Mouse (Mus musculus) heart, embryonic 15.5 days (tissue): ENCODE results near the gene Stard13. TPM values are rescaled to one million over a fixed set of nuclear protein-coding genes. Genes with fewer than 3 reads are reported as not detected.
A peak's percentile ranks its signal among the peaks of the same experiment; 100 is the strongest.

ENCODE experiments used
- ATAC-seq: fragments of 200-750 bp; cut with Nextera tagmentation; replicated peaks from 2 replicates; pipeline ENCODE4 v1.8.0; 2017; ENCODE audit warnings: low read depth, moderate TSS enrichment; ENCODE audit not compliant: insufficient number of reproducible peaks, insufficient read depth, low FRiP score
- H3K27ac ChIP-seq: fragments of 300-500 bp; sonication (generic); 2 replicates; pipeline ENCODE4 v1.5.1; 2015; ENCODE audit warnings: mild to moderate bottlenecking, inconsistent platforms
- H3K27me3 ChIP-seq: fragments of 300-500 bp; sonication (generic); 2 replicates; pipeline ENCODE4 v1.6.1; 2015; ENCODE audit warnings: inconsistent platforms
- H3K36me3 ChIP-seq: fragments of 300-500 bp; sonication (generic); 2 replicates; pipeline ENCODE4 v1.6.1; 2015; ENCODE audit warnings: mild to moderate bottlenecking, inconsistent platforms
- H3K4me1 ChIP-seq: fragments of 300-500 bp; sonication (generic); replicated peaks from 2 replicates; pipeline ENCODE4 v1.6.1; 2015; ENCODE audit warnings: inconsistent platforms
- H3K4me2 ChIP-seq: fragments of 300-500 bp; sonication (generic); 2 replicates; pipeline ENCODE4 v1.6.1; 2015; ENCODE audit warnings: inconsistent platforms, mild to moderate bottlenecking, moderate library complexity
- H3K4me3 ChIP-seq: fragments of 300-500 bp; sonication (generic); 2 replicates; pipeline ENCODE4 v1.5.1; 2015; ENCODE audit warnings: mild to moderate bottlenecking, inconsistent platforms
- H3K9ac ChIP-seq: fragments of 300-500 bp; sonication (generic); 2 replicates; pipeline ENCODE4 v1.6.1; 2015; ENCODE audit warnings: mild to moderate bottlenecking, inconsistent platforms
- H3K9me3 ChIP-seq: fragments of 300-500 bp; sonication (generic); replicated peaks from 2 replicates; pipeline ENCODE4 v1.6.1; 2016; ENCODE audit warnings: inconsistent platforms
- WGBS: fragments of 180-500 bp; shearing (Covaris S2); methylation state at CpG from one replicate; pipeline ENCODE4 v1.1.7; 2015; ENCODE audit warnings: mixed read lengths; 5-methylcytosine and 5-hydroxymethylcytosine counted together
- polyA plus RNA-seq: library from polyadenylated mRNA; unstranded; fragments of >200 nt; fragmentation: Nextera tagmentation; extraction: Ambion mirVana; gene quantifications from 2 replicates; pipeline ENCODE4 v1.2.1, GENCODE M21; 2015

Stard13 gene
- polyA plus RNA-seq, 1 experiment from 2014 or later, result 3.9 TPM

- Histone ChIP-seq H3K4me2 (no peak overlapping the region), H3K27ac (peak overlapping the region; percentile 37), H3K4me1 (peaks cover 28% of the 10 kb centered on the region), H3K27me3 (no peaks in the 10 kb centered on the region), H3K9ac (no peak overlapping the region), H3K4me3 (no peak overlapping the region), H3K36me3 (no peaks in the 10 kb centered on the region), H3K9me3 (no peaks in the 10 kb centered on the region)
- 0 out of 2 replicates have a peak, but pooled peaks have one; percentile 35 for ATAC-seq
- 25% methylated on average over 6 of the region's 6 CpGs for WGBS
These were observed 97.7 kb downstream of the Stard13 start for GRCm38 (mm10) chr5:151135965-151136364.

- H3K4me2 ChIP-seq, result no peak overlapping the region
- ATAC-seq, result no peak
- 36% methylated on average over 8 of the region's 8 CpGs for WGBS
- peak overlapping the region; percentile 37; the same call in 1 of the 2 replicates for H3K27ac ChIP-seq
- H3K4me3 ChIP-seq, result no peak overlapping the region
- no peaks in the 10 kb centered on the region for H3K9me3 ChIP-seq
- no peak overlapping the region for H3K9ac ChIP-seq
- no peaks in the 10 kb centered on the region for H3K36me3 ChIP-seq
- H3K4me1 ChIP-seq, result peaks cover 31% of the 10 kb centered on the region
- no peaks in the 10 kb centered on the region for H3K27me3 ChIP-seq
These were observed 98.4 kb downstream of the Stard13 start for GRCm38 (mm10) chr5:151135078-151135826.

GRCm38 (mm10) chr5:151134202-151134601 is 99.4 kb downstream of the Stard13 start:
- H3K27me3 ChIP-seq, result no peaks in the 10 kb centered on the region
- 93% methylated on average over 4 of the region's 4 CpGs for WGBS
- no peak overlapping the region for H3K9ac ChIP-seq
- H3K4me1 ChIP-seq, result peaks cover 31% of the 10 kb centered on the region
- H3K9me3 ChIP-seq, result no peaks in the 10 kb centered on the region
- H3K4me3 ChIP-seq, result no peak overlapping the region
- no peak overlapping the region for H3K27ac ChIP-seq
- no peak for ATAC-seq
- H3K4me2 ChIP-seq, result no peak overlapping the region
- no peaks in the 10 kb centered on the region for H3K36me3 ChIP-seq

GRCm38 (mm10) chr5:151133744-151134143 is 99.9 kb downstream of the Stard13 start:
- Histone ChIP-seq H3K9me3 (no peaks in the 10 kb centered on the region), H3K4me2 (no peak overlapping the region), H3K27me3 (no peaks in the 10 kb centered on the region), H3K27ac (no peak overlapping the region), H3K36me3 (no peaks in the 10 kb centered on the region), H3K4me3 (no peak overlapping the region), H3K4me1 (peaks cover 31% of the 10 kb centered on the region), H3K9ac (no peak overlapping the region)
- WGBS, result 87% methylated on average over 14 of the region's 14 CpGs
- ATAC-seq, result no peak

- H3K9ac ChIP-seq, result no peak overlapping the region
- no peaks in the 10 kb centered on the region for H3K9me3 ChIP-seq
- no peaks in the 10 kb centered on the region for H3K27me3 ChIP-seq
- no peak overlapping the region for H3K4me2 ChIP-seq
- ATAC-seq, result no peak
- H3K36me3 ChIP-seq, result no peaks in the 10 kb centered on the region
- H3K27ac ChIP-seq, result no peak overlapping the region
- no peak overlapping the region for H3K4me3 ChIP-seq
- 51% methylated on average over 2 of the region's 2 CpGs for WGBS
- peaks cover 11% of the 10 kb centered on the region; the same call in 1 of the 2 replicates for H3K4me1 ChIP-seq
These were observed 103.9 kb downstream of the Stard13 start for GRCm38 (mm10) chr5:151129762-151130161.

GRCm38 (mm10) chr5:151127298-151127717 is 106.3 kb downstream of the Stard13 start:
- H3K9ac ChIP-seq, result no peak overlapping the region
- ATAC-seq, result no peak
- H3K4me3 ChIP-seq, result peak overlapping the region; percentile 16; the same call in 1 of the 2 replicates

GRCm38 (mm10) chr5:151126608-151127005 is 107.0 kb downstream of the Stard13 start:
- H3K27ac ChIP-seq, result no peak overlapping the region
- no peaks in the 10 kb centered on the region for H3K27me3 ChIP-seq
- no peak overlapping the region for H3K9ac ChIP-seq
- no peaks in the 10 kb centered on the region for H3K36me3 ChIP-seq
- H3K4me2 ChIP-seq, result no peak overlapping the region
- peaks cover 11% of the 10 kb centered on the region; the same call in 1 of the 2 replicates for H3K4me1 ChIP-seq
- no peak overlapping the region for H3K4me3 ChIP-seq
- ATAC-seq, result no peak
- H3K9me3 ChIP-seq, result no peaks in the 10 kb centered on the region
- 73% methylated on average over 10 of the region's 10 CpGs for WGBS

More at GRCm38 (mm10) chr5:151127298-151127717, 106.3 kb downstream of the Stard13 start:
- Histone ChIP-seq H3K4me2 (peak overlapping the region; percentile 11; the same call in 1 of the 2 replicates), H3K27ac (no peak overlapping the region; the same call in 1 of the 2 replicates), H3K27me3 (no peaks in the 10 kb centered on the region), H3K9me3 (no peaks in the 10 kb centered on the region), H3K4me1 (peaks cover 11% of the 10 kb centered on the region; the same call in 1 of the 2 replicates), H3K36me3 (no peaks in the 10 kb centered on the region)
- 37% methylated on average over 6 of the region's 6 CpGs for WGBS

- Histone ChIP-seq H3K4me3 (no peak overlapping the region), H3K9me3 (no peaks in the 10 kb centered on the region), H3K4me1 (peaks cover 7% of the 10 kb centered on the region; the same call in 1 of the 2 replicates), H3K9ac (no peak overlapping the region), H3K4me2 (0 out of 2 replicates have a peak overlapping the region, but pooled peaks have one; percentile 0), H3K27ac (no peak overlapping the region), H3K27me3 (no peaks in the 10 kb centered on the region), H3K36me3 (no peaks in the 10 kb centered on the region)
- ATAC-seq, result no peak
- 53% methylated on average over 6 of the region's 6 CpGs for WGBS
These were observed 107.5 kb downstream of the Stard13 start for GRCm38 (mm10) chr5:151125985-151126607.

- Histone ChIP-seq H3K36me3 (no peaks in the 10 kb centered on the region), H3K4me2 (no peak overlapping the region), H3K9me3 (no peaks in the 10 kb centered on the region), H3K9ac (no peak overlapping the region), H3K27ac (no peak overlapping the region), H3K27me3 (no peaks in the 10 kb centered on the region), H3K4me3 (no peak overlapping the region), H3K4me1 (0 out of 2 replicates have a peak, but pooled peaks cover 3% of the 10 kb centered on the region)
- 63% methylated on average over 2 of the region's 2 CpGs for WGBS
- ATAC-seq, result no peak
These were observed 115.8 kb downstream of the Stard13 start for GRCm38 (mm10) chr5:151117846-151118245.

GRCm38 (mm10) chr5:151116192-151116887 is 117.3 kb downstream of the Stard13 start:
- H3K4me2 ChIP-seq, result no peak overlapping the region
- 74% methylated on average over 5 of the region's 5 CpGs for WGBS
- H3K9me3 ChIP-seq, result no peaks in the 10 kb centered on the region
- ATAC-seq, result no peak
- no peaks in the 10 kb centered on the region for H3K27me3 ChIP-seq
- H3K4me3 ChIP-seq, result no peak overlapping the region
- 0 out of 2 replicates have a peak, but pooled peaks cover 3% of the 10 kb centered on the region for H3K4me1 ChIP-seq
- H3K36me3 ChIP-seq, result no peaks in the 10 kb centered on the region
- no peak overlapping the region for H3K27ac ChIP-seq
- no peak overlapping the region for H3K9ac ChIP-seq

- Histone ChIP-seq H3K4me3 (no peak overlapping the region), H3K36me3 (no peaks in the 10 kb centered on the region), H3K27me3 (no peaks in the 10 kb centered on the region), H3K9me3 (no peaks in the 10 kb centered on the region), H3K9ac (no peak overlapping the region), H3K27ac (no peak overlapping the region), H3K4me2 (no peak overlapping the region), H3K4me1 (peaks cover 10% of the 10 kb centered on the region)
- ATAC-seq, result no peak
- 75% methylated on average over 9 of the region's 9 CpGs for WGBS
These were observed 120.9 kb downstream of the Stard13 start for GRCm38 (mm10) chr5:151112743-151113142.
